Mouse (Mus musculus): Measurements from ENCODE around the gene Asic2.

DNA sequence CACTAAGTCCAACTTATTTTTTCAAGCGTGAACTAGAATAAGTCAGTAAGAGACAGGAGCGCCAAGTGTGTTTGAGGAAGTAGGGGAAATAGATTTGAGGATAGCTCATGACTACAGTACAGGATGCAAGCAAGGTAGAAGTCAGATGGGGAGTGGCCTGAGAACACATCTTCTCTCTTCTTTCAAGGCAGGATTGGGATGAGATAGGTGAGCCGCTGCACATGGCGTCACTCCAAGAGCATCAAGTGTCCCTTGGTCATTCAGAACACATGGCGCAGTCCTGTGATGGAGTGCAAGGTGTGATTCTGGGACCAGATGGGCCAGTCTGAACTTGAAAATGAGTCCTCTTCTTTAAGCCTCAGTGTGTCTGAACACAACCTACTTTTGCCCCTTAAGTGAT lies 366.5 kb downstream of the Asic2 start:
- TF ChIP-seq CTCF (conservative IDR thresholded peaks at IDR 0.05; ENCODE audit: low read length) (no peak), NANOG (IDR thresholded peaks at IDR 0.05; ENCODE audit: borderline replicate concordance, low read length) (no peak)

Measured in E14TG2a.4 (cell line).